Mouse (Mus musculus): Measurements from ENCODE around the gene Myo5c.
"Not testable (repeated sequence)": the region's sequence is repeated elsewhere in the genome, so short reads cannot be mapped to it uniquely, and the experiment has no call there.

Gene Myo5c

DNA sequence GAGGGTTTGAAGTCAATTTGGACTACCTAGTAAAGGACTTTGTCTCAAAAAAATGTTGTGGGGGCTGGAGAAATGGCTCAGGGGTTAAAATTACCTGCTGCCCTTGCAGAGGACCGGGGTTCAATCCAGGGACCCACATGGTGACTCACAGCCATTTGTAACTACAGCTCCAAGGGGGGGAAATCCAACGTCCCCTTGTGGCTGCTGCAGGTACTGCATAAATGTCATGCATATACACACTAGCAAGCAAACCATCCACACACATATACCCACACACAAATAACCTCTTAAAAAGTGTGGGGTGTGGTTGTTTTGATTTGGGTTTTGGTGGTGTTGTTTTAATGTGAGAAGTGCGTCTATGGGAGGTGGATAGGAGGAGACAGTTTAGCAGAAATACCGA, 12.7 kb downstream of the Myo5c start:
- no peak for DNase-seq (ENCODE audit: low spot score)

DNA sequence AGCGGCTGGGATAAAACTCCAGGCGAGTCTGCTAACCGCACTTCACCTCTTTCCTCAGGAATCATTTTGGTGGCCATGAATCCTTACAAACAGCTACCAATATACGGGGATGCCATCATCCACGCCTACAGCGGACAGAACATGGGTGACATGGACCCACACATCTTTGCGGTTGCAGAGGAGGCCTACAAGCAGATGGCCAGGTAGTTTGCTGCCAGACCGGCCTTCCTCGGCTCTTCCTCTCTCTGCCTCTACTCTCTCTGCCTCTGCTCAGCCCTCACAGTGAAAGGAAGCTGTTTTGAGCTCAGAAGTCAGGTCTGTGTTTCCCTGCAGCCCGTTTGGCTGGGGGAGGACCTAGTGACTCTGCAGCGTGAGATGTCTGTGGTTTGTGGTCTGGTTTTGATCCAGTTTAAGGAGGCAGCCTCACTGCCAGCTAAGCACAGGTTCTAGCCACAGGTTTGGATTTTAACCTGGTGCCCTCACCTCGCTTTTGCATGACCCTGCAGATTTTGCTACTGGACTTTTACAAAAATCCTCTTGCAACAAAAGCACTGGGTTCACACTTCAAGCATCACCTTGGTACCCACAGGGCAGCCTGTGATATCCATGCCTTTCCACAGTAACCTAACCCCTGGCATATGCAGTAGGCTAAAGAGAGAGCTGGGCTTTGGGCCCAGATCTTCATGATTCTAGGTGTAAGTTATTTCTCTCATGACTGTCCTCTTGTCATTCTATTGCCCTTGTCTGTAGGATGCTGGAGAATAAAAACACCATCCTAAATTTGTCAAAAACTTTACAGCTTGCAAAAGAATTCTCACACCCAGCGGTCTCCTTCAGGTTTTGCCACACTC, 14.5 kb downstream of the Myo5c start:
- DNase-seq (ENCODE audit: low spot score): no peak

DNA sequence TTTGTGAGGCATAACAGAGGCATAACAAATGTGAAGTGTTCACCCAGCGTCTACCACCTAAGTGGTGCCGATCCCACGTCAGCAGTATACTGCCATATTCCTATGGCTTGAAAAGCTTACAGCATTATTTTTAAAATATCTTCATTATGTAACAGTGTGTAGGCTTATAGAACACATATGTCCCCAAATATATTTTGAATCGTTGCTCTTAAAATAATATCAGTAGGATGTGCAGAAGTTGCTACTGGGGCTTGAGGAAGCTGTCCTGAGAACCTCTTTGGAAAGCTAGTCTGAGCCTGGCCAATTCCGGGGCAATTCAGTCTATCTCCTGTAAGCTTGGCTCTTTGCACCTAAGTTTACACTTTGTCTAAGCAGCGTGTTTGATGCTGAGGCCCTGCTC, 16.1 kb downstream of the Myo5c start:
- no peak for DNase-seq (ENCODE audit: low spot score)

DNA sequence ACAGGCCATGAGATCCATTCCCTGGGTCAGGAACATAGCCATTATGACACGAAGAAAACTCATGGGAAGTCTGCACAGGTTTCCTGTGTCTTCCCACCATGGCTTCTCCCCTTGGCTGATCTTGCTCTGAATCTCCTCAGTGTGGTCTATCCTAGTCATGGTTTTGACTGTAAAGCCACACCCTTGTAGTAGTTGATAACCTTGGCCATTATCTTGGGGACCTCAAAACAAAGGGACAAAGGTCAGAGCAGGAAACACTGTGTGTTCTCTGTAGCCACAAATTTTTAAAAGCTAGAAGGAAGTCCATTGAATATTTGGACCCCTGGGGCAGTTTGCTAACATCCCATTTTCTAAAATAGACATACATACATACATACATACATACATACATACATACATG, 16.5 kb downstream of the Myo5c start:
- DNase-seq (ENCODE audit: low spot score): no peak

DNA sequence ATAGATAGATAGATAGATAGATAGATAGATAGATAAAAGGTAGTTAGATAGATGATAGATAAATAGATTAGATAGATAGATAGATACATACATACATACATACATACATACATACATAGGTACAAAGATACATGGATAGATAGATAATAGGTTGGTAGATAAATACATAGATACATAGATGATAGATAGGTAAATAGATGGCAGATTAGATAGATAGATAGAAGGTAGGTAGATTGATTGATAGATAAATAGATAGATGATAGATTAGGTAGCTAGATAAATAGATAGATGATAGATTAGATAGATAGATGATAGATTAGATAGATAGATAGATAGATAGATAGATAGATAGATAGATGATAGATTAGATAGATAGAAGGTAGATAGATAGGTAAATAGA, 17.1 kb downstream of the Myo5c start:
- DNase-seq (ENCODE audit: low spot score): no peak

- DNase-seq (ENCODE audit: low spot score): not testable (repeated sequence)
Observed at GRCm38 (mm10) chr9:75253158-75253557, 21.3 kb downstream of the Myo5c start.

GRCm38 (mm10) chr9:75253766-75254165, 21.9 kb downstream of the Myo5c start:
- DNase-seq (ENCODE audit: low spot score): no peak

DNA sequence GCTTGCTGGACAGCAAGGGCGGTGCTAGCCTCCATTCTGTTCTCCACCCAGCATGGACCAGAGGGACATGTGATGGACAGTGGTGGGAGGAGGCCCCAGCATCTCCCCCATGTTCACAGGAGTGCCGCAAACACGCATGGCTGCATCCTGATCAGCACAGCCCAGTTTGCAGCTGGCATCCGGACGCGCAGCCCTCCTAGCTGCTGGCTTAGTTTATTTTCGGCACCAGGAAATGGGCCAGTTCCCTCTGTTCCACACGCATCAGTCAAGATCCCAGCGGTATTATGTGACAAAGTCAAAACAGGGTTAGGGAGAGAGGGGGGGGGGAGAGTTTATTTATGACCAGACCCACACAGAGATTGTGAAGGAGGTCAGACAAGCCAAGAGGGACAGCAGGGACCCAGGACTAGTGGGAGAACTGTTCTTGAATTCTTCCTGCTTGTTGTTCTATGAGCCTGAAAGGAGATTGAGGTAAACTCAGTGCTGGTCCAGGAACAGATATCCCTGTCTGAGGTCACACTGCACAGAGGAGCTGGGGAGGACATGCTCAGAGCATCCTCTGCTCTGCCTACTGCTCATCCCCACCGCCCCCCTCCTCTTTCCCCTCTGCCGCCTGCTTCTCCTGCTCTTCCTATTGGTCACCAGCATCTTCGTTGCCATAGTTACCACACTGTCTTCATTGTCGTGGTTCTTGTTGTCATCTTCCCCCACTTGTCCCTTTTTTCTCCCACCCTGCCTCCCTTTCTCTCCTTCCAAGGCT, 22.6 kb downstream of the Myo5c start:
- no peak for DNase-seq (ENCODE audit: low spot score)

- DNase-seq (ENCODE audit: low spot score): no peak
Observed at GRCm38 (mm10) chr9:75255820-75256545, 24.2 kb downstream of the Myo5c start.

- no peak for DNase-seq (ENCODE audit: low spot score)
Observed at GRCm38 (mm10) chr9:75258792-75259191, 27.0 kb downstream of the Myo5c start.

GRCm38 (mm10) chr9:75259656-75260055, 27.8 kb downstream of the Myo5c start:
- no peak for DNase-seq (ENCODE audit: low spot score)

- DNase-seq (ENCODE audit: low spot score): no peak
Observed at GRCm38 (mm10) chr9:75261332-75261872, 29.6 kb downstream of the Myo5c start.

GRCm38 (mm10) chr9:75262235-75262826, 30.5 kb downstream of the Myo5c start:
- no peak for DNase-seq (ENCODE audit: low spot score)

DNA sequence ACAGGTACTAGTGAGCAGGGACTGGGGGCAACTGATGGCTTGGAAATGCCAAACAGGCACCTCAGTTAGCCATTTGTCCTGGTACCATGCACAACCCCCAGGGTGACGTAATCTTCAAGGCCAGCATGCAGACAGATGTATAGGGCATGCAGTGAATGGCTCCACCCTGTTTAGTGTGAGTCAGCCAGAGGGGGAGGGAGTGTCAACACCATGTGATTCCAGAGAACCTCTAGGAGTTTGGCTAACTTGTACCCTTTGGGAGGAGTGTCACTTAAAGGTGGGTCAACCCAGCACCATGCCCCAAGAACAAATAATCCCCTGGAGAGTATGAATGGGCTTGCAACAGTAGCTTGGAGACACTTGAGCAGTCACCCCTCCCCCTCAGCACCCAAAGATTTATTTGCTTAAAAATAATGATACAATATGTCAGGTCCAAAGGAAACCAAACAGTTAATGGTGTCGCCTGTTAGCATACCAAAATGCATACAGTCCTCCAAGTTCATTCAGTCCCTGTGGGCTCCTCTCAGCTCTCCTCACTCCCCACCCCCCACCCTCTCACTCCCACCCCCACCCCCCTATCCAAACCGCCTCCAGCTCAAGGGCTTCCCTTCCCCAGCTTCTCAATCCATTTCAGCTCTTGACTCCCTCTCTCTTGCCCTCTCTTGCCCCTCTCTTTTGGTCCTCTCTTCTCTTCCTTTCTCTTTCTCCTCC, 32.3 kb downstream of the Myo5c start:
- no peak for DNase-seq (ENCODE audit: low spot score)

- no peak for DNase-seq (ENCODE audit: low spot score)
Observed at GRCm38 (mm10) chr9:75267147-75267546, 35.3 kb downstream of the Myo5c start.

DNA sequence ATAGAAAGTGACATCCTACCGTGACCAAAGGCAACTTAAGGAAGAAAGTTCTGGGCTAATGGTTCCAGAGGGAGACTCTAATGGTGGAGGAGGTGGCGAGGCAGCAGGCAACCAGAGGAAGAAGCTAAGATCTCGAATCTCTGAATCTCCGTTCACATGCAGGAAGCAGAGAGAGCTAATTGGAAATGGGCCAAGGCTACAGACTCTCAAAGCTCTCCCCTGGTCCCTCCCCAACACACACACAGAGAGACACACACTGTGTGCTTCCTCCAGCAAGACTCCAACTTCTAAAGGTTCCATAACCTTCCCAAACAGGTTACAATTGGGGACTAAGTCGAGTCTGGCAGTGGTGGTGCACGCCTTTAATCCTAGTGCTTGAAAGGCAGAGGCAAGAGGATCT, 38.6 kb downstream of the Myo5c start:
- DNase-seq (ENCODE audit: low spot score): no peak

DNA sequence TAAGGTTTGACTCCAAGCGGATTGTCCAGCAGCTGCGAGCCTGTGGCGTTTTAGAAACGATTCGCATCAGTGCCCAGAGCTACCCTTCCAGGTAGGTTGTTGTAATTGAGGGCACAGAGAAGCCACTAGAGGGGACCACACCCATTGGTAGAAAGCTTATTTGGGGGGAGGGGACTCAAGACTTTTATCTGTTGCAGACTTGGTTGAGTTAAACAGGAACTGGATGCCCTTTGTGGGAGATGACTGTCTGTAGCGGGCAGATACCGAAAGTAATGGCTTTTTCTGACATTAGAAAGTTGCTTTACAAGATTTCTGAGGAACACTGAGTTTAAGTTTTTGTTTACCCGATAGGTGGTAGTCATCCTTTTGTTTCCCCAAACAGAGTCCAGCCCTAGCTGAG, 39.7 kb downstream of the Myo5c start:
- no peak for DNase-seq (ENCODE audit: low spot score)

GRCm38 (mm10) chr9:75273646-75274045, 41.8 kb downstream of the Myo5c start:
- DNase-seq (ENCODE audit: low spot score): no peak

- DNase-seq (ENCODE audit: low spot score): no peak
Observed at GRCm38 (mm10) chr9:75274486-75274885, 42.7 kb downstream of the Myo5c start.

GRCm38 (mm10) chr9:75275051-75275450, 43.2 kb downstream of the Myo5c start:
- no peak for DNase-seq (ENCODE audit: low spot score)

- peak; percentile 24 for DNase-seq (ENCODE audit: low spot score)
Observed at GRCm38 (mm10) chr9:75280814-75281213, 49.0 kb downstream of the Myo5c start.
